ENCODE assay signal across 19 mouse cellular contexts in genomic region chr5:119525960-119526359, GRCm38 (mm10).
"Had no signal": no experiment of that assay in that cellular context is flagged by ENCODE, and none has a peak within 500 bp of the region (broad histone marks: within the 10 kb centered on the region; RNA-seq: fewer than 3 reads in every experiment).

No protein-coding gene starts in this region.

- H3K36me3 ChIP-seq: liver, embryonic 13.5 days; midbrain, embryonic 12.5 days; midbrain, embryonic 15.5 days; neural tube, embryonic 12.5 days; neural tube, embryonic 15.5 days had no signal

- H3K27ac ChIP-seq: left cerebral cortex, adult 2 months; liver, embryonic 13.5 days; macrophage; midbrain, embryonic 12.5 days; midbrain, embryonic 15.5 days; neural tube, embryonic 12.5 days; neural tube, embryonic 15.5 days; stomach, postnatal 0 days had no signal

- H3K9me3 ChIP-seq: liver, embryonic 13.5 days; midbrain, embryonic 12.5 days; midbrain, embryonic 15.5 days; neural tube, embryonic 12.5 days; neural tube, embryonic 15.5 days had no signal

- H3K27me3 ChIP-seq: liver, embryonic 13.5 days; neural tube, embryonic 12.5 days; neural tube, embryonic 15.5 days had no signal

- H3K4me2 ChIP-seq: liver, embryonic 13.5 days; midbrain, embryonic 12.5 days; midbrain, embryonic 15.5 days; neural tube, embryonic 12.5 days; neural tube, embryonic 15.5 days had no signal

- H3K4me1 ChIP-seq: liver, embryonic 13.5 days; midbrain, embryonic 12.5 days had no signal

- ATAC-seq: midbrain, embryonic 15.5 days had no signal

- H3K9ac ChIP-seq: liver, embryonic 13.5 days; midbrain, embryonic 12.5 days; midbrain, embryonic 15.5 days; neural tube, embryonic 12.5 days; neural tube, embryonic 15.5 days had no signal

- H3K4me3 ChIP-seq: left cerebral cortex, adult 2 months; liver, embryonic 13.5 days; midbrain, embryonic 12.5 days; midbrain, embryonic 15.5 days; neural tube, embryonic 12.5 days; neural tube, embryonic 15.5 days had no signal

- DNase-seq: kidney, adult 2 months; kidney, postnatal 10 days; kidney, postnatal 36 days; layer of hippocampus, postnatal 36 days; liver, embryonic 13.5 days; lung, adult 2 months; lung, postnatal 14 days; right cerebral cortex, adult 18-20 months; right cerebral cortex, postnatal 14 days; right cerebral cortex, postnatal 4 days; thymus, adult 18-20 months; thymus, postnatal 36 days had no signal
